Mouse (Mus musculus) spleen, postnatal 4 days (tissue): Measurements from ENCODE around the gene Fam173a.
"Not testable (repeated sequence)": the region's sequence is repeated elsewhere in the genome, so short reads cannot be mapped to it uniquely, and the experiment has no call there.

Experiments
- DNase-seq, 2 experiments: peaks; one replicate each; pipeline ENCODE4 v3.0.0; 2022; ENCODE audit warnings: low spot score in 2 of 2

Fam173a gene

DNA sequence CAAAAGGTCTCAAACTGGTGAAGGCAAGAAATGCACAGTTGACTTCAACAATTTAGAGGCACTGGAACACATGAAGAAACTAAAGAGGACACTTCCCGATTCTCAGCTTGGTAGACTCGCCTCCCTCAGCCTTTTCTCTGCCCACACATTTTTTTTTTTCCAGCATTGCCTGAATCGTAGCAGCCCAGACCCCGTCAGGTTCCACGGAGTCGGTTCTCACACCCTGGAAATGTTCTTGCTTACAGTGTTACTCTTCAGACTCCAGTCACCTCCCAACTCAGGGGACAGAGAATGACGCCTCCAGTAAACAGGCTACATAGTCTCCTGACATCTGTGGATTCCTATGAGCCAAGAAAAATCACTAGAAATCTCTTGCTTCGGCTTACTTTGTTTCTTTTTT is 32.6 kb downstream of the Fam173a start:
- no peak for DNase-seq

GRCm38 (mm10) chr17:25757691-25758090 is 35.0 kb downstream of the Fam173a start:
- DNase-seq, result no peak

DNA sequence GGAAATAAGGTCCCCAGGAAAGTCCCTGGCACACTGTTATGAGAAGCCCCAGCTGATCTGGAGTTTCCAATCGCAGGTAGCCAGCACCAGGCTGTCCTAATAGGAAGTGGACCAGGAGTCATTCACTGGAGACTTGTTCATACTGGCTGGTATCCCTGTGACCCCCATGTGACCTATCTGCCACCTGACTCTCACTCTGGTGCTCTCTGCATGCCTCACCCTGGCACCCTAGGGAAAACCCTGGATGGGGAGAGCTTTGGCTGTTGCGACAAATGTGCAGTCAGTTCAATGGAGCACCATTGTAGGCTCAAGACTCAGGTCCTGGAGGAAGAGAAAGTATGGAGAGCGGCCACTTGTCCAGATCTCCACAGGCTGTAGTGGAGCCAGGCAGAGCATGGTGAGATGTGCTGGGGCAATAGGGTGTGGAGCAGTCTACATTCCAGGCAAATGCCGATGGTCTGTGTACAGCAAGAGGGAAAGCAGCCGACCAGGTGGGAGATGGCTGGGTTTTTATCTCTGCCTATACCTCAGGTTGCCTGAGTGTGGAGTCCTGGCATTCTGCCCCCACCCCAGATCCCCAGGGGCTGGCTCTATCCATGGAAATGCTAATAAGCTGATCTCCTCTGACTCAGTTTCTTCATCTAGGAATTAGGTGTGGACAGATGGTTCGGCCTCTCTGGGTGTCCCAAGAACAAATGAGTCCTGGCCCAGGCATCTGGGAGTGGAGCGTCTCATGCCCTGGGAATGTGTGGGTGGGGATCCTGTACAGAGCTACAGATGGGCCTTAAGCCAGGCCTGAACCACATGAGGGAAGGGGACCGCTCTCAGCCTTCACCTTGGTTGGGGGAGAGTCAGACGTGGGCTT is 36.1 kb downstream of the Fam173a start:
- no peak for DNase-seq

DNA sequence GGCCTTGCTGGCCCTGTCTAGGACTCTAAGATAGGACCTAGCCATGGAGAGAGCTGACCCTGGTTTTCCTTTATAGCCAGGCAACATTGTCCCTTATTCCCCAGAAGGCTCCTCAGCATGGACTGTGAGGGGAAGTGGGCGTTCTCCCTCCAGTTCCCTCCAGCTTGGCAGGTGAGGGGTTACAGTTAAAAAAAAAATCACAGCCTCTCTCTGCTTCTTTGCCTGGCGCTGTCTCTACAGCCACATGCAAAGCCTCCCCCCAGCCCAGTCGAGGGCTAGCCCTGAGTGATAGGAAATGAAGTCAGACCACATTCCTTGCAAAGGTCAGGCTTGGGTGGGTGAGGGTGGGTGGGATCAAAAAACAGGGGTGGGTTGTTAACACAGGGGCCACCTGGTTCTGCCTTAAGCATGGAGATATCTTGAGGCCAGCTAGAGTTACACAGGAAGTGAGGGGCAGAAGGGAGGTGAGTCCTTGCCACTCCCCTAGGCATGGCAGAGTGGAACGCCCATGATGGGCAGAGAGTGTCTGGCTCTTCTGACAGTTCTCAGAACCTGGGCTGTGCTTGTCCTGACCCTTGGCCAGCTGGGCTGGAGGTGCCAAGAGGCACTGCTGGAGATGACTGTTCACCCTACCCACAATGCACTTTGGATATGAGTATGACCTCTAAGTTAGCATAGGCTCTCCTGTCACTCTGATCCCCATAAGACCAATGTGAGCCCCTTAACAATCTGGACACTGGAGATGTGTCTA is 36.9 kb downstream of the Fam173a start:
- DNase-seq, result no peak

- no peak for DNase-seq
These were observed 37.6 kb downstream of the Fam173a start for GRCm38 (mm10) chr17:25755086-25755485.

DNA sequence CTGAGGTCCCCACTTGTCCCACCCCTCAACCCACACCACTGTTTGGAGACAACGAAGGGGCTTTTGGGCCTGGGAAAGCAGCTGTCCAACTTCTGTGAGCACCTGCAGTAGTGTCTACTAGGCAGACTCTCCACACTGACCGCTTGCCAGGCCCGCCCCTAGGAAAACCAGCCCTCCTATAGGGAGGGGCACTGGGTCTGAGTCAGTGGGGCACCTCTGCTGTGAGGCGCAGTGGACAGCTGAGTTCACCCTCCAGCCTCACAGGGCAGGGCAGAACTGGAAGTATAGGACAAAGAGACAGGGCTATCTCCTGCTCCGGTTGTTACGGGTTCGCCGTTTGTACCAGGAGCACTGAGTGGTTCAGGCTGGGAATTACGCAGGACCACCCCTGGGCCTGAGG is 38.5 kb downstream of the Fam173a start, which contains the start of gene Msln:
TSS of gene Msln (minus strand) at position 138 of the 400 bp plus-strand sequence.
- DNase-seq, result no peak

GRCm38 (mm10) chr17:25751446-25751845 is 41.3 kb downstream of the Fam173a start:
- DNase-seq, result no peak

DNA sequence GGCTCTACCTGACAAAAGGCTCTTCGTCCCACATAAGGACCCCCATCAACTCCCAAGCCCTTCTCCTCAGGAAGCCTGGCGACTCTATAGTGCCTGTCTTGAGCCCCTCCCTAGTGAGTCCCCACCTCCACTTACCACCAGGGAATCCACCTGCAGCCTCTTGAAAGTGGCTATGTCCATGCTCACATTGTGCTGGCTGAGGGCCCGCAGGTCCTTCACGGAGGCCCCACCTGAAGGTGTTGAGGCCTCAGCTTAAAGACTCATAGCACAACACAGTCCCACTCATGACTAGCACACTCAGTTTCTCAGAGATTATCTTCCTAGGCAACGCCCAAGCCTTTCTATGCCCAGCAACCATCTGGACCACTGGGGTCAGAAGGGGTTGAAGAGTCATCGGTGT is 43.4 kb downstream of the Fam173a start:
- no peak for DNase-seq

DNA sequence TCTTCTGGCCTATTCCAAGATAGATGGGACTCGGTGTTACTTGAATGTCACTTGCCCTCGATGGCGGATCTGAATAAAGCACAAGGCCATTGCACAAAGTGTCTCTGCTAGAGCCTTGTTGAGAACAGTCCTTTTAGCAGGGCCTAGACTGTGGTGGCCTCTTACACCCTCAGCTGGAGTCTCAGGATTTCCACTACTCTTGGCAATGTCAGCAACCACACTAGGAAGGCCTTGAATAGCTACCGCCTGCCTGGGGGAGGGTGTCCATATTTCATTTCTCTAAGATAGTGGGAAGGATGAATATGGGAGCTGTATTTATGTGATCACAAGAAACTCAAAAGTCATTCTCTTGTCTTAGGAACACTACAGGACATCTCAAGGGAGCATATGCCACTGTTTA is 44.5 kb downstream of the Fam173a start:
- DNase-seq, result no peak

- DNase-seq, result no peak
These were observed 48.4 kb downstream of the Fam173a start for GRCm38 (mm10) chr17:25744311-25744710.

- DNase-seq, result no peak
These were observed 48.9 kb downstream of the Fam173a start for GRCm38 (mm10) chr17:25743831-25744230.

- not testable (repeated sequence) for DNase-seq
These were observed 51.2 kb downstream of the Fam173a start for GRCm38 (mm10) chr17:25741471-25741870.
